Mouse (Mus musculus) kidney, adult 10 weeks (tissue): Measurements from ENCODE around the gene Btg4. TPM values are rescaled to one million over a fixed set of nuclear protein-coding genes. Genes with fewer than 3 reads are reported as not detected.

ENCODE experiments used
- polyA plus RNA-seq: library from polyadenylated mRNA; stranded (reverse); fragments of 350-450 nt; fragmentation: Illumina TruSeq; extraction: RNeasy Lipid Tissue Mini Kit (QIAGEN cat#74804); gene quantifications from one replicate; pipeline ENCODE4 v1.2.3, GENCODE M21; 2014; ENCODE audit warnings: low read depth, low replicate concordance

The Btg4 gene
- polyA plus RNA-seq, result not detected

DNA sequence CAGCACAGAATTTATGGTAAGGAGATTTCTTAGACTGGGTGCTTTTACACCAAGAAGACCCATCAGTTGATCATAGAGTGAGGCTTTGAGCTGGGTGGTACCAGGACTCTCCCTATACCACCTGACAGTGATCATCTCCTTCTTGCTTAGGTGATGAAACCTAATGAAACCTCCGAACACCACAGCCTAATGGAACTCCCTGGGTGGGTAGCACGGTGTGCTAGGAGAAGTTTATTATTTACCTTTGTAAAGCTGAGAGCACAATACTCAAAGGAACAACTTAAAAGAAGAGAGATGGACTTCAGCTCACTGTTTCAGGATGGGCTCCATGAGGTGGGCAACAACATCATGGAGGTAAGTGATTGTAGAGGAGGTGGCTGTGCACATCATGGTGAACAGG is at the start of gene Btg4:
Gene Btg4, plus strand, starts transcription at position 301 of the 400 bp plus-strand sequence.

DNA sequence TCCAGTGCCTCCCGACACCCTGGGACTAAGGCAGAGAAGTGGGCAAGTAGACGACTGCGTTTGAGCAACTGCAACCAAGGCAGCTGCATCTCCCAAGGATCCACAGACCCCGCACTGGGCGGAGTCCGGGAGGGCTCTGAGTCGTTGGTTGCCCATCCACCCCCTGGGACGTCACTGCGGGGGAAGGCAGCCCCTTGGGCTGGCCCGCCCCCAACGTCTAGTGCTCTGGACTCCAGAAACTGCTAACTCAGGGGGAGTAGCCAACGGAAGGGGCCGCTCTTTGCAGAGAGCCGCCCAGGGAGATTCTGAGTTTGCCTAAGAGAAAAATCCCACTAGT is 16.2 kb downstream of the Btg4 start, which contains the start of gene Layn:
Gene Layn, minus strand, starts transcription at position 116 of the 337 bp plus-strand sequence.

GRCm38 (mm10) chr9:51101756-51102425 is 41.2 kb downstream of the Btg4 start, which contains the start of gene 4833427G06Rik:
Gene 4833427G06Rik (minus strand): TSS chr9:51102078.

DNA sequence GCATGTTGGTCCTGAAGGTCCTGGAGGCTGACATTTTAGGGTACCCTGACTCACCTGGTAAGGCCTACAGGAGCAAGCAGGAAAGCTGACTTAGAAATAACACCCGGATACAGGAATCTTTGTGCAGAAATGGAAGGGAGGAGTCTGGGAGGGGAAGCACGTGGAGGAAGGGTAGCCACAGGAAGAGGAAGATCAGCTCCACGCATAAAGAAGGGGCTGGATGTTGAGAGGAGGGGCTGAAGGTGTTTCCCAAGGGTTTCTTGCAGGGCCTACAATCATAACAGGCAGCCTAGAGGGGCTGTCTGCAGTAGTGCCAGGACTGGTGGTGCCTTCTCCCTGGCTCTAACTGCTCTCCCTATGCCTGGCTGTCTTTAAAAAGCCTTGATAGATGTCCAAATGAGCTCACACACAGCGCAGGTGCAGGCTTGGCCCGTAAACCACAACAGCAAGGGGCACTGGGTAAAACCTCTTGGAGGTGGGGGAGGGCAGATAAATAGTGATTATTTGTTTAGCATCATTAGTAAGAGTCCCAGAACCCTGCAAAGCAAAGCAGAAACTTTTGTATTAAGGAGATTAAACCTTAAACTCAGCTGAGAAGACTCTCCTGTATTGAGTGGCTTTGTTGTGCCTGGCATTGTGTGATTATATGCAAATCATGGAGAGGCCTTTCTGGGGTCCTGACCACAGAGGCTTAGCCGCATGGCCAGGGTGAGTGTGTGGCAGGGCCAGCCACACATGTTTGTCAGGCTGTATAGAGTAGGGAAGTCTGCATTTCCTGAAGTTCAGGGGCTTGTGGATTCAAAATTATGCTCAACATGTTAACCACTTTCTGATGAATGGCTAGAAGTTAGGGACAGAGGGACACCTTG is 104.8 kb downstream of the Btg4 start, which contains the start of gene Gm32742:
Gene Gm32742, minus strand, starts transcription at position 206 of the 869 bp plus-strand sequence.

Other genes with a start within 250 kb of the Btg4 start
- 39.4 TPM for gene Ppp2r1b, start 215.6 kb upstream of the Btg4 start, polyA plus RNA-seq
- 21.3 TPM for gene Sik2, start 51.8 kb upstream of the Btg4 start, polyA plus RNA-seq
- 4.6 TPM for gene Layn, start 16.2 kb downstream of the Btg4 start, polyA plus RNA-seq
- not detected for gene 4833427G06Rik, start 41.2 kb downstream of the Btg4 start, polyA plus RNA-seq
- not detected for gene Gm32742, start 104.6 kb downstream of the Btg4 start, polyA plus RNA-seq
- gene Pou2af1, start 152.8 kb downstream of the Btg4 start, polyA plus RNA-seq, result 0.16 TPM
- 0.97 TPM for gene Colca2, start 217.7 kb downstream of the Btg4 start, polyA plus RNA-seq